Mouse (Mus musculus): ENCODE measurements around the gene Rps27rt. TPM values are rescaled to one million over a fixed set of nuclear protein-coding genes. Genes with fewer than 3 reads are reported as not detected.
"Not testable (repeated sequence)": the region's sequence is repeated elsewhere in the genome, so short reads cannot be mapped to it uniquely, and the experiment has no call there.

The Rps27rt gene
- 299 and 320 TPM in 2 replicates for polyA plus RNA-seq (2015; fragmentation: Nextera tagmentation; extraction: Ambion mirVana)

- Histone ChIP-seq H3K9me3 (no peaks in the 10 kb centered on the region), H3K4me3 (no peak within 1 kb of the TSS), H3K4me1 (replicated peaks) (peaks cover 18% of the 10 kb centered on the region), H3K4me2 (no peak within 1 kb of the TSS), H3K27ac (replicated peaks) (no peak within 1 kb of the TSS), H3K27me3 (peaks cover 18% of the 10 kb centered on the region), H3K9ac (no peak within 1 kb of the TSS), H3K36me3 (no peaks in the 10 kb centered on the region)
- no peak for ATAC-seq (ENCODE audit: low read depth)
- WGBS, result 94% methylated on average over 16 of the region's 16 CpGs
Observed at GRCm38 (mm10) chr9:114982689-114983360, at the start of gene Rps27rt. Gene Rps27rt (minus strand): TSS chr9:114982739.

GRCm38 (mm10) chr9:115031046-115031445 is 48.5 kb upstream of the Rps27rt start:
- not testable (repeated sequence) for ATAC-seq (ENCODE audit: low read depth); H3K4me2 ChIP-seq; H3K4me3 ChIP-seq; H3K27ac ChIP-seq (replicated peaks); H3K9me3 ChIP-seq; H3K9ac ChIP-seq; H3K36me3 ChIP-seq; H3K27me3 ChIP-seq; H3K4me1 ChIP-seq (replicated peaks)
- WGBS, result 100% methylated on average over 1 of the region's 1 CpGs

DNA sequence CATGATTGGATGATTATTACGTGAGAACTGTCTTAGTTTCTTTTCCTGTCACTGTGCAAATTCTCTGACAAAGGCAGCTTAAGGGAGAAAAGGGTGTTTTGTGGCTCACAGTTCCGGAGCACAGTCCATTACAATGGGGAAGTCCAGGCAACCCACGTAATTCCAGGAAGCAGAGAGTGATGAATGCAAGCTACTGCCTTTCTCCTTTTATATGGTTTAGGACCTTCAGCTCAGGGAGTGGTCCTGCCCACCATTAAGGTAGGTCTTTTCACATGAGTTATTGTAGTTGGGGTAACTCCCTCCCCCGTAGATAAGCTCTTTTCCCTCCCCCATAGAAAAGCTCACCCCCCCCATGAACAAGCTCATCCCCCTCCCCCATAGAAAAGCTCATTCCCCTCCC is 48.0 kb upstream of the Rps27rt start:
- Histone ChIP-seq H3K4me3 (no peak overlapping the region), H3K4me1 (replicated peaks) (peaks cover 9% of the 10 kb centered on the region), H3K36me3 (no peaks in the 10 kb centered on the region), H3K27me3 (no peaks in the 10 kb centered on the region), H3K27ac (replicated peaks) (no peak overlapping the region), H3K9ac (no peak overlapping the region), H3K9me3 (no peaks in the 10 kb centered on the region), H3K4me2 (no peak overlapping the region)
- 27% methylated on average over 4 of the region's 4 CpGs for whole genome bisulfite sequencing
- no peak for ATAC-seq (ENCODE audit: low read depth)

DNA sequence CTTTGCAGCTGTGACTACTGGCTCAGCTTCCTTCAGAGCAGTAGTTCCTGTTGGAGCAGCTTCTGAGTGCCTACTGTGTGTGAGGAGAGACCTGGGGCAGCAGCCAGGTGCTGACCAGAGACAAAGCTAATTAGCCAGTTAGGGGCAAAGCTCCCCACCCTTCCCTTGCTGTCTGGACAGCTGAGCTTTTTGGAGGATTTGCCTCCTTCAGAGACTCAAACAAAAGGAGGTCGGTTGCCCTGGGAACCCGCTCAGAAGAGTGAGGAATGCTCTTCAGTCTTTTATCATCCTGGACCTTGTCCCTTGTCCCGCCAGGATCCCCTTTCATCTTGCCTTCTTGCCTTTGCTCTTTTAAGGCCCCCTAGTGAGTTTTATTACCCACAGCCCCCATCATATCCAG is 46.8 kb upstream of the Rps27rt start:
- WGBS, result 2% methylated on average over 3 of the region's 3 CpGs
- no peak overlapping the region for H3K4me3 ChIP-seq
- H3K9me3 ChIP-seq, result no peaks in the 10 kb centered on the region
- peak; percentile 81 for ATAC-seq (ENCODE audit: low read depth)
- no peak overlapping the region for H3K4me2 ChIP-seq
- H3K4me1 ChIP-seq (replicated peaks), result peaks cover 9% of the 10 kb centered on the region
- H3K9ac ChIP-seq, result no peak overlapping the region
- no peak overlapping the region for H3K27ac ChIP-seq (replicated peaks)
- H3K27me3 ChIP-seq, result no peaks in the 10 kb centered on the region
- H3K36me3 ChIP-seq, result no peaks in the 10 kb centered on the region

DNA sequence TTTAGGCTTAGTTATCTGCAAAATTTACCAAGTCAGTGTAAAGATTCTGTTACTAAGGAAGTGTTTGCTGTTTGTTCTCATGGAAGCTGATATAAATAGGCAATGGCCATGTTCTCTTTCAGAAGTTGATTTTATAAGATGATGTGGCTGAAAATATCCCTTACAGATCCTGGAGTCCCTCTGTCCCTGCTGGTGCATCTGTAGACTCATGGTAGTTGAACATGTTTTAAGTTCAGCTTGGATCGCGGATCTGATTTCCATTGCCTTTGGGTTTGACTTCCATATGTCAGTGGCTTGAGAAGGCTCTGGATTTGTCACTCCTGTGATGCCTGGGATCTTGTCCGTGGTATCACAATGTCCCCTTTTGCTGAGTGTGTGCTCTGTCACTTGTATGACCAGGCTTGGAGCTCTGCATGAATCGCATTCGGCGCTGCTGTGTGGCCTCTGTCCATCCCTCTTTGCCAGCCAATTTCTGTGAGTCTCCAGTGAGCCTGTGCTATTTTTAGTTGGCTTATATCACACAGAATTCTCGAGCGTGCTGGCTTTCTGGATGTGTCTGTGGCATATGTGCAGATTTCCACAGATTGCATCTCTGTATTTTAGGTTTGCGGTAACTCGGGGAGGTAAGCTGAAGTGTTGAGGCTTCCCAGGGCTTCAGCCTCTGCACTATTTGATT is 41.3 kb upstream of the Rps27rt start:
- 93% methylated on average over 10 of the region's 10 CpGs for WGBS
- Histone ChIP-seq H3K27ac (replicated peaks) (no peak overlapping the region), H3K27me3 (no peaks in the 10 kb centered on the region)

DNA sequence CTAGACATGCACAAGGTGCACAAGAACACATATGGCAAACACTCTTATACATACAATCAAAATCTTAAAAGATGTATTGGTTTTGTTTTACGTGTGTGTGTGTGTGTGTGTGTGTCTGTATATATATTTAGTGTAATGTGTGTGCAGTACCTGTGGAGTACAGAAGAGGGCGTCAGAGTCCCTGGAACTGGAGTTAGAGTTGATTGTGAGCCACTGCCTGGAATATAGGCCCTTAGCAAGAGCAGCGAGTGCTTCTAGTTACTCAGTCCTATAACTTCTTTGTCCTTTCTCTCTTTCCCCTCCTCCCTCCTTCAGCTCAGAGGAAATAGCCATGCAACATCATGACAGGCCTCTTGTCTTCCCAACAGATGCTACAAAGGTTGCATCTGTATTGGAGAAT is 40.6 kb upstream of the Rps27rt start:
- no peaks in the 10 kb centered on the region for H3K36me3 ChIP-seq
- no peaks in the 10 kb centered on the region for H3K27me3 ChIP-seq
- H3K4me3 ChIP-seq, result no peak overlapping the region
- ATAC-seq (ENCODE audit: low read depth), result no peak
- H3K4me2 ChIP-seq, result no peak overlapping the region
- WGBS, result 84% methylated on average over 3 of the region's 3 CpGs
- H3K27ac ChIP-seq (replicated peaks), result no peak overlapping the region
- H3K9me3 ChIP-seq, result no peaks in the 10 kb centered on the region
- H3K9ac ChIP-seq, result no peak overlapping the region
- no peaks in the 10 kb centered on the region for H3K4me1 ChIP-seq (replicated peaks)

More for the DNA sequence above, 41.3 kb upstream of the Rps27rt start:
- no peak overlapping the region for H3K4me3 ChIP-seq
- H3K9ac ChIP-seq, result no peak overlapping the region
- ATAC-seq (ENCODE audit: low read depth), result no peak
- no peak overlapping the region for H3K4me2 ChIP-seq
- no peaks in the 10 kb centered on the region for H3K36me3 ChIP-seq
- H3K9me3 ChIP-seq, result no peaks in the 10 kb centered on the region
- no peaks in the 10 kb centered on the region for H3K4me1 ChIP-seq (replicated peaks)

- H3K9ac ChIP-seq, result no peak overlapping the region
- H3K9me3 ChIP-seq, result no peaks in the 10 kb centered on the region
- ATAC-seq (ENCODE audit: low read depth), result no peak
- no peak overlapping the region for H3K4me3 ChIP-seq
- no peaks in the 10 kb centered on the region for H3K4me1 ChIP-seq (replicated peaks)
- H3K36me3 ChIP-seq, result no peaks in the 10 kb centered on the region
- H3K4me2 ChIP-seq, result no peak overlapping the region
- no peak overlapping the region for H3K27ac ChIP-seq (replicated peaks)
- WGBS, result 87% methylated on average over 2 of the region's 2 CpGs
- H3K27me3 ChIP-seq, result no peaks in the 10 kb centered on the region
Observed at GRCm38 (mm10) chr9:115021419-115021818, 38.9 kb upstream of the Rps27rt start.

GRCm38 (mm10) chr9:115020141-115020540 is 37.6 kb upstream of the Rps27rt start:
- no peak for ATAC-seq (ENCODE audit: low read depth)
- Histone ChIP-seq H3K27ac (replicated peaks) (no peak overlapping the region), H3K4me1 (replicated peaks) (no peaks in the 10 kb centered on the region), H3K4me3 (no peak overlapping the region), H3K4me2 (no peak overlapping the region), H3K9ac (no peak overlapping the region), H3K9me3 (peaks cover 4% of the 10 kb centered on the region; the same call in 1 of the 2 replicates), H3K27me3 (no peaks in the 10 kb centered on the region), H3K36me3 (no peaks in the 10 kb centered on the region)
- 87% methylated on average over 7 of the region's 7 CpGs for WGBS

DNA sequence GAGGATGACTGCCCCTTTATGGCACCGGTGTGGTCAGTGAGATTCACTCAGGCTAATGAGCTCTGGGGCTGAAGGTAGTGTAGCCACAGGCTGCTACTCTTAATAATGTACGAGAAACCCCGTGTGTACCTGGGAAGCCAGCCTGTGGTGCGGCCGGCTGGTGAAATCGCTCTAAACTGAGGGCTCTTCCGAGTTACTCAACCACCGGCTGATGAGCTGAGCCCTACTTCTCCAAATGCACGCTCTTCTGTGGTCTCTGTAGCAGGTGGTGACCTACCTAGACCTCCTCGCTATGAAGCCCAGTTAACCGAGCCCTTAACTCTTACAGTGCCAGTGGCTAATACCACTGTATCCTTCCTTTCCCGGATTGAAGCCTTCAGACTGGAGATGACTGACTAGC is 29.8 kb upstream of the Rps27rt start:
- H3K4me3 ChIP-seq, result no peak overlapping the region
- 63% methylated on average over 12 of the region's 12 CpGs for WGBS

DNA sequence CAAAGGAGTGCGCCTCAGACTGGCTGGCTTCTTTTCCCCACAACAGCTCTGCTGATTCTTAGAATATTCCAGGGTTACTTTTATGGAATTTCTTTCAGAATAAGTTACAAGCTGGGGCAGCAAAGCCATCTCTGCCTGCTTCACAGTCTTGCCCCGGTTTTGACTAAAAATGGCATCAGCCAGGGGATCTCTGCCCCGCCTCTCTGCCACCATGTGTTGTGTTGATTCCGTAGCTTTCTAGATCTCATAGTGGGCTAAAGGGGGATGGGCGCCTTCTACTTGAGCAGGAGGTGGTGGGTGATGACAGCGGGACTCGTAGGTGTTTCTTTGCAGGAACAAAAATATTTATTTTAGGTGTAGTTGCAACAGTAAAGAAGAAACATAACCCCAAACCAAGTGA is 25.7 kb upstream of the Rps27rt start:
- H3K4me1 ChIP-seq (replicated peaks), result peaks cover 5% of the 10 kb centered on the region; the same call in 1 of the 2 replicates
- no peak overlapping the region for H3K4me3 ChIP-seq
- ATAC-seq (ENCODE audit: low read depth), result no peak
- H3K27ac ChIP-seq (replicated peaks), result no peak overlapping the region
- H3K9me3 ChIP-seq, result 0 out of 2 replicates have a peak, but pooled peaks cover 7% of the 10 kb centered on the region
- H3K27me3 ChIP-seq, result no peaks in the 10 kb centered on the region
- H3K9ac ChIP-seq, result no peak overlapping the region
- H3K4me2 ChIP-seq, result no peak overlapping the region
- no peaks in the 10 kb centered on the region for H3K36me3 ChIP-seq
- WGBS, result 87% methylated on average over 7 of the region's 7 CpGs

More for the DNA sequence above, 29.8 kb upstream of the Rps27rt start:
- Histone ChIP-seq H3K4me2 (no peak overlapping the region), H3K27me3 (no peaks in the 10 kb centered on the region), H3K9ac (no peak overlapping the region), H3K9me3 (peaks cover 11% of the 10 kb centered on the region; the same call in 1 of the 2 replicates), H3K4me1 (replicated peaks) (no peaks in the 10 kb centered on the region), H3K27ac (replicated peaks) (no peak overlapping the region), H3K36me3 (no peaks in the 10 kb centered on the region)
- ATAC-seq (ENCODE audit: low read depth), result no peak

DNA sequence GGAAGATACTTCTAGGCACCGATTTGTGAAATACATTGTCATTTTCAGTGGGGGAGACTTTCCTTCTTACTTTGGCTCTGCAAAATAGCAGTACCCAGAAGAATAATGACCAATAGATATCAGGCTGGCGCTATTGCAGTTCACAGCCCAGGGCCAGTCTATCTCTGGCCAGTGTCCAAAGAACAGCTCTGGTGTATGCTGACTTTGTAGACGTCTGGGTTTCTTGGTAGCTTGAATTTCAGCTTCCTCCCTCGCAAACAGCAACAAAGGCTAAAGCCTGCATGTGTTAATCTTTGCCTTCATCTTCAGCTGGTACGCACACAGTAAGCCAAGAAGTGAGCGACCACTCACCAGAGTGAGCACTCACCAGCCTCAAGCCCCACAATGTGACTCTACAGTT is 25.2 kb upstream of the Rps27rt start:
- no peak for ATAC-seq (ENCODE audit: low read depth)
- 78% methylated on average over 6 of the region's 6 CpGs for WGBS
- H3K27ac ChIP-seq (replicated peaks), result no peak overlapping the region
- 0 out of 2 replicates have a peak, but pooled peaks cover 7% of the 10 kb centered on the region for H3K9me3 ChIP-seq
- no peak overlapping the region for H3K4me3 ChIP-seq
- no peaks in the 10 kb centered on the region for H3K36me3 ChIP-seq
- H3K9ac ChIP-seq, result no peak overlapping the region
- no peaks in the 10 kb centered on the region for H3K27me3 ChIP-seq
- H3K4me1 ChIP-seq (replicated peaks), result peaks cover 5% of the 10 kb centered on the region; the same call in 1 of the 2 replicates
- no peak overlapping the region for H3K4me2 ChIP-seq

DNA sequence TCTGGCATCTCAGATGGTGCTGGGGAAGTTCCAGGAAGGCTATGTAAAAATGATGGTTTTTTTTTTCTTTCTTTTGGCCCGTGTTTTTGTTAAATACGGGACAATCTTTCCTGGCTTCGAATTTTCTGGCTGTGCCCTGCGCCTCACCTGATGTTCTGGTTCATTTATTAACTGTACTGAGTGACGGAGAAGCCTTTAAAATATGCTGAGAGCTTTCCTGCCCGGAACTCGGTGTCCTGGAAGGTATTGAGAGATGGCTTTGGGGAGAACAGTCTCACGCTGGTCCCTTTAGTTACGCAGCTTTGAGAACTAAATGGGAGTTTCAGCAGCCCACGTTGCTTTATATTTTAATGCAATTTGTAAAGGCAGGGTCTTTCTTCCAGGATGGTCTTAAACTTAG is 22.9 kb upstream of the Rps27rt start:
- H3K27me3 ChIP-seq, result no peaks in the 10 kb centered on the region
- peaks cover 5% of the 10 kb centered on the region; the same call in 1 of the 2 replicates for H3K4me1 ChIP-seq (replicated peaks)
- H3K9ac ChIP-seq, result no peak overlapping the region
- H3K4me3 ChIP-seq, result no peak overlapping the region
- no peaks in the 10 kb centered on the region for H3K36me3 ChIP-seq
- H3K9me3 ChIP-seq, result 0 out of 2 replicates have a peak, but pooled peaks cover 7% of the 10 kb centered on the region
- no peak for ATAC-seq (ENCODE audit: low read depth)
- WGBS, result 59% methylated on average over 10 of the region's 10 CpGs
- H3K4me2 ChIP-seq, result no peak overlapping the region
- H3K27ac ChIP-seq (replicated peaks), result no peak overlapping the region

Data from neural tube, embryonic 13.5 days (tissue).